Mouse (Mus musculus): ENCODE data around the gene Ino80. TPM values are rescaled to one million over a fixed set of nuclear protein-coding genes. Genes with fewer than 3 reads are reported as not detected.
"Not testable (repeated sequence)": the region's sequence is repeated elsewhere in the genome, so short reads cannot be mapped to it uniquely, and the experiment has no call there.

Ino80 gene
- polyA plus RNA-seq, 1 experiment = 7.3 TPM

GRCm38 (mm10) chr2:119510856-119511255 lies 33.4 kb upstream of the Ino80 start:
- Histone ChIP-seq H3K27ac (ENCODE audit: insufficient read depth, low read length) (no peak overlapping the region), H3K4me1 (ENCODE audit: control insufficient read depth, insufficient read depth, insufficient read length) (no peaks in the 10 kb centered on the region), H3K36me3 (ENCODE audit: control insufficient read depth, insufficient read depth, low read length) (no peaks in the 10 kb centered on the region), H3K4me3 (ENCODE audit: extremely low read depth, insufficient read depth, insufficient read length) (no peak overlapping the region), H3K27me3 (ENCODE audit: control insufficient read depth, insufficient read depth, low read length) (no peaks in the 10 kb centered on the region)
- WGBS = 90% methylated on average over 2 of the region's 2 CpGs
- TF ChIP-seq CTCF (IDR thresholded peaks at IDR 0.05; ENCODE audit: extremely low read depth, insufficient read depth, insufficient read length, insufficient replicate concordance) (no peak), POLR2A (IDR thresholded peaks at IDR 0.05; ENCODE audit: low read depth, low read length) (no peak)
- no peak for DNase-seq (ENCODE audit: low read depth in 1 of 2, low spot score in 2 of 2)

GRCm38 (mm10) chr2:119508518-119508917 lies 31.0 kb upstream of the Ino80 start:
- WGBS = 80% methylated on average over 7 of the region's 7 CpGs
- H3K27ac ChIP-seq (ENCODE audit: insufficient read depth, low read length); H3K27me3 ChIP-seq (ENCODE audit: control insufficient read depth, insufficient read depth, low read length); H3K4me3 ChIP-seq (ENCODE audit: extremely low read depth, insufficient read depth, insufficient read length); DNase-seq (ENCODE audit: low read depth in 1 of 2, low spot score in 2 of 2); H3K4me1 ChIP-seq (ENCODE audit: control insufficient read depth, insufficient read depth, insufficient read length); H3K36me3 ChIP-seq (ENCODE audit: control insufficient read depth, insufficient read depth, low read length): not testable (repeated sequence)

- Histone ChIP-seq H3K27me3 (ENCODE audit: control insufficient read depth, insufficient read depth, low read length) (no peaks in the 10 kb centered on the region), H3K4me1 (ENCODE audit: control insufficient read depth, insufficient read depth, insufficient read length) (no peaks in the 10 kb centered on the region), H3K36me3 (ENCODE audit: control insufficient read depth, insufficient read depth, low read length) (no peaks in the 10 kb centered on the region), H3K27ac (ENCODE audit: insufficient read depth, low read length) (no peak overlapping the region), H3K4me3 (ENCODE audit: extremely low read depth, insufficient read depth, insufficient read length) (no peak overlapping the region)
- DNase-seq (ENCODE audit: low read depth in 1 of 2, low spot score in 2 of 2) = no peak
- TF ChIP-seq CTCF (IDR thresholded peaks at IDR 0.05; ENCODE audit: extremely low read depth, insufficient read depth, insufficient read length, insufficient replicate concordance) = peak; percentile 20; the same call in 1 of the 2 replicates
- TF ChIP-seq POLR2A (IDR thresholded peaks at IDR 0.05; ENCODE audit: low read depth, low read length) = no peak
Observed at GRCm38 (mm10) chr2:119507108-119507507, 29.6 kb upstream of the Ino80 start.

- WGBS = 87% methylated on average over 2 of the region's 2 CpGs
- Histone ChIP-seq H3K36me3 (ENCODE audit: control insufficient read depth, insufficient read depth, low read length) (no peaks in the 10 kb centered on the region), H3K27ac (ENCODE audit: insufficient read depth, low read length) (no peak overlapping the region), H3K4me3 (ENCODE audit: extremely low read depth, insufficient read depth, insufficient read length) (no peak overlapping the region), H3K27me3 (ENCODE audit: control insufficient read depth, insufficient read depth, low read length) (no peaks in the 10 kb centered on the region), H3K4me1 (ENCODE audit: control insufficient read depth, insufficient read depth, insufficient read length) (no peaks in the 10 kb centered on the region)
- TF ChIP-seq CTCF (IDR thresholded peaks at IDR 0.05; ENCODE audit: extremely low read depth, insufficient read depth, insufficient read length, insufficient replicate concordance) = no peak
- TF ChIP-seq POLR2A (IDR thresholded peaks at IDR 0.05; ENCODE audit: low read depth, low read length) = no peak
- DNase-seq (ENCODE audit: low read depth in 1 of 2, low spot score in 2 of 2) = no peak
Observed at GRCm38 (mm10) chr2:119500965-119501652, 23.6 kb upstream of the Ino80 start.

- no peaks in the 10 kb centered on the region for H3K4me1 ChIP-seq (ENCODE audit: control insufficient read depth, insufficient read depth, insufficient read length)
- no peak for TF ChIP-seq CTCF (IDR thresholded peaks at IDR 0.05; ENCODE audit: extremely low read depth, insufficient read depth, insufficient read length, insufficient replicate concordance)
- TF ChIP-seq POLR2A (IDR thresholded peaks at IDR 0.05; ENCODE audit: low read depth, low read length) = no peak
- no peak overlapping the region for H3K4me3 ChIP-seq (ENCODE audit: extremely low read depth, insufficient read depth, insufficient read length)
- no peaks in the 10 kb centered on the region for H3K36me3 ChIP-seq (ENCODE audit: control insufficient read depth, insufficient read depth, low read length)
- no peak overlapping the region for H3K27ac ChIP-seq (ENCODE audit: insufficient read depth, low read length)
- WGBS = 52% methylated on average over 2 of the region's 2 CpGs
- DNase-seq (ENCODE audit: low read depth in 1 of 2, low spot score in 2 of 2) = no peak
- no peaks in the 10 kb centered on the region for H3K27me3 ChIP-seq (ENCODE audit: control insufficient read depth, insufficient read depth, low read length)
Observed at GRCm38 (mm10) chr2:119498859-119499258, 21.4 kb upstream of the Ino80 start.

GRCm38 (mm10) chr2:119496082-119496481 lies 18.6 kb upstream of the Ino80 start:
- Histone ChIP-seq H3K36me3 (ENCODE audit: control insufficient read depth, insufficient read depth, low read length) (no peaks in the 10 kb centered on the region), H3K27ac (ENCODE audit: insufficient read depth, low read length) (no peak overlapping the region), H3K4me1 (ENCODE audit: control insufficient read depth, insufficient read depth, insufficient read length) (no peaks in the 10 kb centered on the region), H3K4me3 (ENCODE audit: extremely low read depth, insufficient read depth, insufficient read length) (no peak overlapping the region), H3K27me3 (ENCODE audit: control insufficient read depth, insufficient read depth, low read length) (no peaks in the 10 kb centered on the region)
- WGBS = 86% methylated on average over 2 of the region's 2 CpGs
- DNase-seq (ENCODE audit: low read depth in 1 of 2, low spot score in 2 of 2) = no peak
- TF ChIP-seq CTCF (IDR thresholded peaks at IDR 0.05; ENCODE audit: extremely low read depth, insufficient read depth, insufficient read length, insufficient replicate concordance) (no peak), POLR2A (IDR thresholded peaks at IDR 0.05; ENCODE audit: low read depth, low read length) (no peak)

GRCm38 (mm10) chr2:119491953-119492352 lies 14.5 kb upstream of the Ino80 start:
- Histone ChIP-seq H3K4me3 (ENCODE audit: extremely low read depth, insufficient read depth, insufficient read length) (no peak overlapping the region), H3K27ac (ENCODE audit: insufficient read depth, low read length) (no peak overlapping the region), H3K27me3 (ENCODE audit: control insufficient read depth, insufficient read depth, low read length) (no peaks in the 10 kb centered on the region), H3K36me3 (ENCODE audit: control insufficient read depth, insufficient read depth, low read length) (no peaks in the 10 kb centered on the region), H3K4me1 (ENCODE audit: control insufficient read depth, insufficient read depth, insufficient read length) (no peaks in the 10 kb centered on the region)
- DNase-seq (ENCODE audit: low read depth in 1 of 2, low spot score in 2 of 2) = no peak
- TF ChIP-seq CTCF (IDR thresholded peaks at IDR 0.05; ENCODE audit: extremely low read depth, insufficient read depth, insufficient read length, insufficient replicate concordance) = no peak
- TF ChIP-seq POLR2A (IDR thresholded peaks at IDR 0.05; ENCODE audit: low read depth, low read length) = no peak
- WGBS = 59% methylated on average over 5 of the region's 5 CpGs

Data from spleen, adult 2 months (tissue).